ENCODE assay signal across 43 mouse cellular contexts in the genomic region with DNA sequence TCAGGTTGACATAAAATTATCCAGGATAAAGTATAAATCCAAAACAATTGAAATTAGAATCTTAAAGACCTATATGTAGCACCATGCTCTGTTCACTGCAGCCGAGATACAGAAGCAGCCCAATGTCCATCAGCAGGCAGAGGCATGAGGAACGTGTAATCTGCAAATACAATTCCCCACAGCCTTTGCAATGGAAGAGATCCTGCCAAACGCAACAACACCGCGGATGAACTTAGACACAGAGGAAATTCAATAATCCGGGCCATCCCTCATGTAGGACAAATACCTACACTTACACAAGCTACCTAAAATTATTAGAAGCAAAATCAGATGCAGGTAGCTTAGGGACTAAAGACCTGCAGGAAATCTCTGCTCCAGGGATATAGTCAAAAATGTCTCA. TPM values are rescaled to one million over a fixed set of nuclear protein-coding genes. Genes with fewer than 3 reads are reported as not detected.
"Had no signal": no experiment of that assay in that cellular context is flagged by ENCODE, and none has a peak within 500 bp of the region (broad histone marks: within the 10 kb centered on the region; RNA-seq: fewer than 3 reads in every experiment).

No protein-coding gene starts in this region.

- H3K36me3 ChIP-seq: heart, embryonic 10.5 days; heart, embryonic 12.5 days; heart, embryonic 13.5 days; heart, embryonic 15.5 days; hindbrain, embryonic 10.5 days; hindbrain, embryonic 12.5 days; hindbrain, embryonic 13.5 days; hindbrain, embryonic 15.5 days; intestine, embryonic 15.5 days; kidney, embryonic 15.5 days had no signal

- H3K9ac ChIP-seq: heart, embryonic 12.5 days; heart, embryonic 13.5 days; heart, embryonic 15.5 days; hindbrain, embryonic 12.5 days; hindbrain, embryonic 13.5 days; hindbrain, embryonic 14.5 days; hindbrain, embryonic 15.5 days; intestine, embryonic 15.5 days; kidney, embryonic 15.5 days had no signal

- H3K27ac ChIP-seq: heart, embryonic 10.5 days; heart, embryonic 13.5 days; heart, embryonic 15.5 days; hindbrain, embryonic 10.5 days; hindbrain, embryonic 12.5 days; hindbrain, embryonic 13.5 days; hindbrain, embryonic 14.5 days; hindbrain, embryonic 15.5 days; hindbrain, postnatal 0 days; intestine, embryonic 15.5 days; kidney, embryonic 15.5 days; kidney, postnatal 0 days; layer of hippocampus, adult 2 months had no signal

- H3K27me3 ChIP-seq: heart, embryonic 12.5 days; heart, embryonic 13.5 days; heart, embryonic 15.5 days; hindbrain, embryonic 12.5 days; hindbrain, embryonic 13.5 days; hindbrain, embryonic 15.5 days; intestine, embryonic 15.5 days; kidney, embryonic 15.5 days had no signal

- H3K4me3 ChIP-seq: heart, embryonic 10.5 days; heart, embryonic 12.5 days; heart, embryonic 13.5 days; heart, embryonic 15.5 days; hindbrain, embryonic 10.5 days; hindbrain, embryonic 12.5 days; hindbrain, embryonic 13.5 days; hindbrain, embryonic 15.5 days; intestine, embryonic 15.5 days; kidney, embryonic 15.5 days; layer of hippocampus, adult 2 months had no signal

- H3K4me2 ChIP-seq: heart, embryonic 11.5 days; heart, embryonic 12.5 days; heart, embryonic 13.5 days; heart, embryonic 15.5 days; hindbrain, embryonic 12.5 days; hindbrain, embryonic 13.5 days; hindbrain, embryonic 14.5 days; hindbrain, embryonic 15.5 days; intestine, embryonic 15.5 days; kidney, embryonic 15.5 days had no signal

- H3K4me1 ChIP-seq: heart, embryonic 10.5 days; heart, embryonic 12.5 days; heart, embryonic 13.5 days; heart, embryonic 15.5 days; hindbrain, embryonic 10.5 days; hindbrain, embryonic 12.5 days; hindbrain, embryonic 13.5 days; hindbrain, embryonic 15.5 days; kidney, embryonic 15.5 days had no signal

- H3K9me3 ChIP-seq: heart, embryonic 10.5 days; heart, embryonic 12.5 days; heart, embryonic 15.5 days; hindbrain, embryonic 10.5 days; hindbrain, embryonic 12.5 days; hindbrain, embryonic 13.5 days; hindbrain, embryonic 15.5 days; intestine, embryonic 15.5 days; kidney, embryonic 15.5 days had no signal

- ATAC-seq: hindbrain, embryonic 16.5 days; hindbrain, postnatal 0 days; inflammation-experienced regulatory T-cells, adult 6 months; intestine, embryonic 15.5 days; intestine, embryonic 16.5 days; intestine, postnatal 0 days had no signal

- DNase-seq: heart, postnatal 10 days; heart, postnatal 14 days; heart, postnatal 36 days; heart, postnatal 4 days; kidney, adult 11 months; kidney, adult 18-20 months; kidney, adult 2 months; kidney, adult 8-10 months; kidney, adult 9 months; kidney, postnatal 10 days; kidney, postnatal 14 days; kidney, postnatal 25 days; kidney, postnatal 36 days; kidney, postnatal 4 days; layer of hippocampus, adult 9-11 months; layer of hippocampus, postnatal 36 days had no signal

RNA-seq across cellular contexts. Expression of gene Tectb, which starts 27.6 kb away (rescaled TPM):
- total RNA-seq: hematopoietic stem cell, adult 5-6 weeks; layer of hippocampus, postnatal 36 days had no signal
- polyA plus RNA-seq: heart, embryonic 11.5 days; heart, embryonic 12.5 days; heart, embryonic 13.5 days; heart, embryonic 14.5 days; heart, embryonic 15.5 days; heart, embryonic 16.5 days; hindbrain, embryonic 10.5 days; hindbrain, embryonic 11.5 days; hindbrain, embryonic 16.5 days; inflammation-experienced regulatory T-cells, adult 6 months; intestine, embryonic 14.5 days; intestine, postnatal 0 days; kidney, embryonic 14.5 days; kidney, embryonic 15.5 days; kidney, embryonic 16.5 days; large intestine, adult 2 months had no signal
